Mouse (Mus musculus) heart, embryonic 12.5 days (tissue): ENCODE results near the gene Pde4dip. TPM values are rescaled to one million over a fixed set of nuclear protein-coding genes. Genes with fewer than 3 reads are reported as not detected.

ENCODE experiments used
- ATAC-seq: fragments of 200-750 bp; cut with Nextera tagmentation; 2 replicates; pipeline ENCODE4 v1.8.0; 2017; ENCODE audit warnings: moderate TSS enrichment, moderate library complexity; ENCODE audit not compliant: insufficient number of reproducible peaks, low FRiP score
- H3K27ac ChIP-seq: fragments of 300-500 bp; sonication (generic); 2 replicates; pipeline ENCODE4 v1.5.1; 2016; ENCODE audit warnings: mild to moderate bottlenecking, moderate library complexity; ENCODE audit not compliant: poor library complexity, severe bottlenecking
- H3K27me3 ChIP-seq: fragments of 300-500 bp; sonication (generic); replicated peaks from 2 replicates; pipeline ENCODE4 v1.6.1; 2016; ENCODE audit warnings: mild to moderate bottlenecking, moderate library complexity
- H3K36me3 ChIP-seq: fragments of 300-500 bp; sonication (generic); 2 replicates; pipeline ENCODE4 v1.6.1; 2016; ENCODE audit warnings: mild to moderate bottlenecking, moderate library complexity
- H3K4me1 ChIP-seq: fragments of 300-500 bp; sonication (generic); replicated peaks from 2 replicates; pipeline ENCODE4 v1.6.1; 2016; ENCODE audit warnings: mild to moderate bottlenecking
- H3K4me2 ChIP-seq: fragments of 300-500 bp; sonication (generic); 2 replicates; pipeline ENCODE4 v1.6.1; 2016; ENCODE audit warnings: mild to moderate bottlenecking, moderate library complexity
- H3K4me3 ChIP-seq: fragments of 300-500 bp; sonication (generic); 2 replicates; pipeline ENCODE4 v1.5.1; 2016; ENCODE audit warnings: mild to moderate bottlenecking
- H3K9ac ChIP-seq: fragments of 300-500 bp; sonication (generic); 2 replicates; pipeline ENCODE4 v1.6.1; 2016; ENCODE audit warnings: mild to moderate bottlenecking, moderate library complexity
- H3K9me3 ChIP-seq: fragments of 300-500 bp; sonication (generic); replicated peaks from 2 replicates; pipeline ENCODE4 v1.6.1; 2016; ENCODE audit warnings: mild to moderate bottlenecking, moderate library complexity
- WGBS: fragments of 180-500 bp; shearing (Covaris S2); methylation state at CpG from one replicate; pipeline ENCODE4 v1.1.7; 2016; 5-methylcytosine and 5-hydroxymethylcytosine counted together
- polyA plus RNA-seq: library from polyadenylated mRNA; unstranded; fragments of >200 nt; fragmentation: Nextera tagmentation; extraction: Ambion mirVana; gene quantifications from 2 replicates; pipeline ENCODE4 v1.2.1, GENCODE M21; 2016

Gene Pde4dip
- polyA plus RNA-seq, 1 experiment from 2014 or later = 101 TPM

- no peaks in the 10 kb centered on the region for H3K9me3 ChIP-seq
- WGBS = 51% methylated on average over 12 of the region's 12 CpGs
- no peak overlapping the region for H3K4me3 ChIP-seq
- peaks cover 40% of the 10 kb centered on the region for H3K4me1 ChIP-seq
- H3K4me2 ChIP-seq = no peak overlapping the region
- H3K27me3 ChIP-seq = peaks cover 14% of the 10 kb centered on the region
- no peak for ATAC-seq
- peaks cover 2% of the 10 kb centered on the region; the same call in 1 of the 2 replicates for H3K36me3 ChIP-seq
- no peak overlapping the region for H3K9ac ChIP-seq
- H3K27ac ChIP-seq = no peak overlapping the region
Observed at GRCm38 (mm10) chr3:97930141-97930786, 41.8 kb upstream of the Pde4dip start.

GRCm38 (mm10) chr3:97928968-97929858 is 40.7 kb upstream of the Pde4dip start:
- Histone ChIP-seq H3K36me3 (peaks cover 4% of the 10 kb centered on the region), H3K27me3 (peaks cover 14% of the 10 kb centered on the region), H3K4me1 (peaks cover 40% of the 10 kb centered on the region), H3K27ac (no peak overlapping the region), H3K9ac (no peak overlapping the region), H3K4me3 (no peak overlapping the region), H3K9me3 (no peaks in the 10 kb centered on the region), H3K4me2 (no peak overlapping the region)
- ATAC-seq = no peak; the same call in 1 of the 2 replicates
- 52% methylated on average over 9 of the region's 9 CpGs for WGBS

GRCm38 (mm10) chr3:97927322-97927721 is 38.8 kb upstream of the Pde4dip start:
- peaks cover 25% of the 10 kb centered on the region for H3K4me1 ChIP-seq
- WGBS = 60% methylated on average over 4 of the region's 4 CpGs
- no peak overlapping the region for H3K9ac ChIP-seq
- H3K27me3 ChIP-seq = peaks cover 11% of the 10 kb centered on the region
- H3K27ac ChIP-seq = peak overlapping the region; percentile 2; the same call in 1 of the 2 replicates
- no peak overlapping the region for H3K4me3 ChIP-seq
- no peaks in the 10 kb centered on the region for H3K9me3 ChIP-seq
- no peak for ATAC-seq
- H3K4me2 ChIP-seq = no peak overlapping the region
- H3K36me3 ChIP-seq = peaks cover 15% of the 10 kb centered on the region

- WGBS = 85% methylated on average over 2 of the region's 2 CpGs
- H3K4me3 ChIP-seq = no peak overlapping the region
- no peak for ATAC-seq
- H3K27ac ChIP-seq = no peak overlapping the region
- no peak overlapping the region for H3K9ac ChIP-seq
- no peak overlapping the region for H3K4me2 ChIP-seq
- no peaks in the 10 kb centered on the region for H3K9me3 ChIP-seq
- H3K4me1 ChIP-seq = 0 out of 2 replicates have a peak, but pooled peaks cover 8% of the 10 kb centered on the region
- H3K36me3 ChIP-seq = peaks cover 28% of the 10 kb centered on the region
- H3K27me3 ChIP-seq = 0 out of 2 replicates have a peak, but pooled peaks cover under 1% of the 10 kb centered on the region
Observed at GRCm38 (mm10) chr3:97925246-97925645, 36.7 kb upstream of the Pde4dip start.

GRCm38 (mm10) chr3:97918885-97919550 is 30.5 kb upstream of the Pde4dip start:
- no peak for ATAC-seq
- Histone ChIP-seq H3K4me3 (no peak overlapping the region), H3K9ac (no peak overlapping the region), H3K4me2 (no peak overlapping the region), H3K27ac (no peak overlapping the region), H3K27me3 (no peaks in the 10 kb centered on the region), H3K9me3 (no peaks in the 10 kb centered on the region), H3K4me1 (no peaks in the 10 kb centered on the region), H3K36me3 (peaks cover 74% of the 10 kb centered on the region)
- WGBS = 92% methylated on average over 10 of the region's 10 CpGs

- H3K36me3 ChIP-seq = peaks cover 62% of the 10 kb centered on the region
- H3K4me3 ChIP-seq = no peak overlapping the region
- no peaks in the 10 kb centered on the region for H3K4me1 ChIP-seq
- H3K27ac ChIP-seq = no peak overlapping the region
- H3K9ac ChIP-seq = no peak overlapping the region
- H3K9me3 ChIP-seq = no peaks in the 10 kb centered on the region
- no peak overlapping the region for H3K4me2 ChIP-seq
- H3K27me3 ChIP-seq = no peaks in the 10 kb centered on the region
- no peak for ATAC-seq
- WGBS = 80% methylated on average over 4 of the region's 4 CpGs
Observed at GRCm38 (mm10) chr3:97915081-97915480, 26.6 kb upstream of the Pde4dip start.

- no peak for ATAC-seq
- H3K4me2 ChIP-seq = no peak overlapping the region
- H3K9me3 ChIP-seq = no peaks in the 10 kb centered on the region
- no peak overlapping the region for H3K4me3 ChIP-seq
- WGBS = 83% methylated on average over 7 of the region's 7 CpGs
- H3K9ac ChIP-seq = no peak overlapping the region
- no peaks in the 10 kb centered on the region for H3K27me3 ChIP-seq
- peaks cover 48% of the 10 kb centered on the region for H3K36me3 ChIP-seq
- H3K4me1 ChIP-seq = no peaks in the 10 kb centered on the region
- H3K27ac ChIP-seq = no peak overlapping the region
Observed at GRCm38 (mm10) chr3:97911093-97911492, 22.6 kb upstream of the Pde4dip start.

- 82% methylated on average over 2 of the region's 2 CpGs for WGBS
- no peaks in the 10 kb centered on the region for H3K27me3 ChIP-seq
- no peaks in the 10 kb centered on the region for H3K4me1 ChIP-seq
- no peak overlapping the region for H3K27ac ChIP-seq
- no peak overlapping the region for H3K4me2 ChIP-seq
- peaks cover 36% of the 10 kb centered on the region for H3K36me3 ChIP-seq
- no peak overlapping the region for H3K9ac ChIP-seq
- no peak overlapping the region for H3K4me3 ChIP-seq
- ATAC-seq = no peak
- no peaks in the 10 kb centered on the region for H3K9me3 ChIP-seq
Observed at GRCm38 (mm10) chr3:97909737-97910136, 21.2 kb upstream of the Pde4dip start.

- no peaks in the 10 kb centered on the region for H3K9me3 ChIP-seq
- H3K4me1 ChIP-seq = peaks cover 22% of the 10 kb centered on the region
- H3K9ac ChIP-seq = peak overlapping the region; percentile 88
- no peaks in the 10 kb centered on the region for H3K27me3 ChIP-seq
- H3K27ac ChIP-seq = peak overlapping the region; percentile 10; the same call in 1 of the 2 replicates
- peak overlapping the region; percentile 92 for H3K4me2 ChIP-seq
- peak overlapping the region; percentile 74 for H3K4me3 ChIP-seq
- 10% methylated on average over 5 of the region's 5 CpGs for WGBS
- H3K36me3 ChIP-seq = no peaks in the 10 kb centered on the region
- no peak for ATAC-seq
Observed at GRCm38 (mm10) chr3:97901586-97901985, 13.1 kb upstream of the Pde4dip start.

GRCm38 (mm10) chr3:97900516-97901490 is 12.3 kb upstream of the Pde4dip start, which contains the start of gene Sec22b:
Gene Sec22b, plus strand, starts transcription at chr3:97901190.
- Histone ChIP-seq H3K9me3 (no peaks in the 10 kb centered on the region), H3K36me3 (no peaks in the 10 kb centered on the region), H3K27me3 (no peaks in the 10 kb centered on the region), H3K4me3 (peak within 1 kb of the TSS; percentile 74), H3K4me2 (peak within 1 kb of the TSS; percentile 92), H3K27ac (peak within 1 kb of the TSS; percentile 10), H3K4me1 (peaks cover 22% of the 10 kb centered on the region), H3K9ac (peak within 1 kb of the TSS; percentile 88)
- ATAC-seq = peak; percentile 84
- WGBS = 5% methylated on average over 41 of the region's 41 CpGs
